Mouse (Mus musculus): ENCODE results near the gene Madcam1. TPM values are rescaled to one million over a fixed set of nuclear protein-coding genes. Genes with fewer than 3 reads are reported as not detected.

Gene Madcam1
- polyA plus RNA-seq, 1 experiment from 2014 or later = 29.7 TPM

GRCm38 (mm10) chr10:79654946-79655395 lies 9.4 kb upstream of the Madcam1 start:
- 45% methylated on average over 1 of the region's 1 CpGs for WGBS
- Histone ChIP-seq H3K9me3 (ENCODE audit: control insufficient read depth, low read depth, low read length) (no peaks in the 10 kb centered on the region), H3K27ac (ENCODE audit: low read length) (no peak overlapping the region), H3K4me1 (ENCODE audit: control insufficient read depth, insufficient read depth, low read length) (no peaks in the 10 kb centered on the region), H3K4me3 (ENCODE audit: low read depth, low read length) (no peak overlapping the region), H3K9ac (replicated peaks; ENCODE audit: low read depth, low read length) (no peak overlapping the region), H3K4me2 (replicated peaks; ENCODE audit: low read depth, low read length) (no peak overlapping the region), H3K27me3 (ENCODE audit: control insufficient read depth, insufficient read depth, low read length) (no peaks in the 10 kb centered on the region), H3K36me3 (ENCODE audit: control insufficient read depth, insufficient read depth, low read length) (no peaks in the 10 kb centered on the region)
- no peak for ATAC-seq (ENCODE audit: insufficient number of reproducible peaks, insufficient read depth, low FRiP score, low read depth)

GRCm38 (mm10) chr10:79658829-79659228 lies 5.5 kb upstream of the Madcam1 start:
- no peaks in the 10 kb centered on the region for H3K27me3 ChIP-seq (ENCODE audit: control insufficient read depth, insufficient read depth, low read length)
- no peaks in the 10 kb centered on the region for H3K9me3 ChIP-seq (ENCODE audit: control insufficient read depth, low read depth, low read length)
- H3K4me3 ChIP-seq (ENCODE audit: low read depth, low read length) = no peak overlapping the region
- ATAC-seq (ENCODE audit: insufficient number of reproducible peaks, insufficient read depth, low FRiP score, low read depth) = no peak
- no peak overlapping the region for H3K27ac ChIP-seq (ENCODE audit: low read length)
- WGBS = 12% methylated on average over 4 of the region's 4 CpGs
- H3K9ac ChIP-seq (replicated peaks; ENCODE audit: low read depth, low read length) = no peak overlapping the region
- H3K4me2 ChIP-seq (replicated peaks; ENCODE audit: low read depth, low read length) = no peak overlapping the region
- no peaks in the 10 kb centered on the region for H3K4me1 ChIP-seq (ENCODE audit: control insufficient read depth, insufficient read depth, low read length)
- H3K36me3 ChIP-seq (ENCODE audit: control insufficient read depth, insufficient read depth, low read length) = no peaks in the 10 kb centered on the region

GRCm38 (mm10) chr10:79660298-79660697 lies 4.1 kb upstream of the Madcam1 start:
- Histone ChIP-seq H3K27me3 (ENCODE audit: control insufficient read depth, insufficient read depth, low read length) (no peaks in the 10 kb centered on the region), H3K9ac (replicated peaks; ENCODE audit: low read depth, low read length) (no peak overlapping the region), H3K9me3 (ENCODE audit: control insufficient read depth, low read depth, low read length) (no peaks in the 10 kb centered on the region), H3K4me3 (ENCODE audit: low read depth, low read length) (no peak overlapping the region), H3K4me2 (replicated peaks; ENCODE audit: low read depth, low read length) (no peak overlapping the region), H3K27ac (ENCODE audit: low read length) (no peak overlapping the region), H3K4me1 (ENCODE audit: control insufficient read depth, insufficient read depth, low read length) (no peaks in the 10 kb centered on the region), H3K36me3 (ENCODE audit: control insufficient read depth, insufficient read depth, low read length) (no peaks in the 10 kb centered on the region)
- ATAC-seq (ENCODE audit: insufficient number of reproducible peaks, insufficient read depth, low FRiP score, low read depth) = no peak
- 78% methylated on average over 2 of the region's 2 CpGs for WGBS

GRCm38 (mm10) chr10:79661861-79662260 lies 2.5 kb upstream of the Madcam1 start:
- H3K27ac ChIP-seq (ENCODE audit: low read length) = no peak overlapping the region
- WGBS = 54% methylated on average over 3 of the region's 3 CpGs

GRCm38 (mm10) chr10:79665051-79665450 lies 692 bp downstream of the Madcam1 start:
- H3K9me3 ChIP-seq (ENCODE audit: control insufficient read depth, low read depth, low read length) = no peaks in the 10 kb centered on the region
- no peaks in the 10 kb centered on the region for H3K36me3 ChIP-seq (ENCODE audit: control insufficient read depth, insufficient read depth, low read length)
- peak overlapping the region; percentile 1; the same call in 1 of the 2 replicates for H3K4me3 ChIP-seq (ENCODE audit: low read depth, low read length)
- H3K9ac ChIP-seq (replicated peaks; ENCODE audit: low read depth, low read length) = no peak overlapping the region
- no peak overlapping the region for H3K4me2 ChIP-seq (replicated peaks; ENCODE audit: low read depth, low read length)
- peaks cover under 1% of the 10 kb centered on the region; the same call in 1 of the 2 replicates for H3K4me1 ChIP-seq (ENCODE audit: control insufficient read depth, insufficient read depth, low read length)
- H3K27me3 ChIP-seq (ENCODE audit: control insufficient read depth, insufficient read depth, low read length) = no peaks in the 10 kb centered on the region
- ATAC-seq (ENCODE audit: insufficient number of reproducible peaks, insufficient read depth, low FRiP score, low read depth) = no peak
- 80% methylated on average over 8 of the region's 8 CpGs for WGBS
- H3K27ac ChIP-seq (ENCODE audit: low read length) = no peak overlapping the region

More at GRCm38 (mm10) chr10:79661861-79662260, 2.5 kb upstream of the Madcam1 start:
- Histone ChIP-seq H3K36me3 (ENCODE audit: control insufficient read depth, insufficient read depth, low read length) (no peaks in the 10 kb centered on the region), H3K27me3 (ENCODE audit: control insufficient read depth, insufficient read depth, low read length) (no peaks in the 10 kb centered on the region), H3K4me3 (ENCODE audit: low read depth, low read length) (no peak overlapping the region), H3K9ac (replicated peaks; ENCODE audit: low read depth, low read length) (no peak overlapping the region), H3K4me2 (replicated peaks; ENCODE audit: low read depth, low read length) (no peak overlapping the region), H3K9me3 (ENCODE audit: control insufficient read depth, low read depth, low read length) (no peaks in the 10 kb centered on the region), H3K4me1 (ENCODE audit: control insufficient read depth, insufficient read depth, low read length) (no peaks in the 10 kb centered on the region)
- ATAC-seq (ENCODE audit: insufficient number of reproducible peaks, insufficient read depth, low FRiP score, low read depth) = no peak

GRCm38 (mm10) chr10:79666493-79666892 lies 2.1 kb downstream of the Madcam1 start:
- ATAC-seq (ENCODE audit: insufficient number of reproducible peaks, insufficient read depth, low FRiP score, low read depth) = no peak
- H3K4me1 ChIP-seq (ENCODE audit: control insufficient read depth, insufficient read depth, low read length) = peaks cover 7% of the 10 kb centered on the region

GRCm38 (mm10) chr10:79668076-79668475 lies 3.7 kb downstream of the Madcam1 start:
- 85% methylated on average over 5 of the region's 5 CpGs for WGBS
- Histone ChIP-seq H3K27ac (ENCODE audit: low read length) (no peak overlapping the region), H3K4me1 (ENCODE audit: control insufficient read depth, insufficient read depth, low read length) (peaks cover 7% of the 10 kb centered on the region), H3K4me3 (ENCODE audit: low read depth, low read length) (no peak overlapping the region), H3K9me3 (ENCODE audit: control insufficient read depth, low read depth, low read length) (no peaks in the 10 kb centered on the region), H3K4me2 (replicated peaks; ENCODE audit: low read depth, low read length) (no peak overlapping the region), H3K36me3 (ENCODE audit: control insufficient read depth, insufficient read depth, low read length) (no peaks in the 10 kb centered on the region), H3K27me3 (ENCODE audit: control insufficient read depth, insufficient read depth, low read length) (no peaks in the 10 kb centered on the region), H3K9ac (replicated peaks; ENCODE audit: low read depth, low read length) (no peak overlapping the region)
- ATAC-seq (ENCODE audit: insufficient number of reproducible peaks, insufficient read depth, low FRiP score, low read depth) = no peak

More at GRCm38 (mm10) chr10:79666493-79666892, 2.1 kb downstream of the Madcam1 start:
- H3K27ac ChIP-seq (ENCODE audit: low read length) = no peak overlapping the region
- H3K4me3 ChIP-seq (ENCODE audit: low read depth, low read length) = no peak overlapping the region
- H3K4me2 ChIP-seq (replicated peaks; ENCODE audit: low read depth, low read length) = no peak overlapping the region
- 65% methylated on average over 9 of the region's 9 CpGs for WGBS
- no peaks in the 10 kb centered on the region for H3K36me3 ChIP-seq (ENCODE audit: control insufficient read depth, insufficient read depth, low read length)
- H3K9ac ChIP-seq (replicated peaks; ENCODE audit: low read depth, low read length) = no peak overlapping the region
- no peaks in the 10 kb centered on the region for H3K9me3 ChIP-seq (ENCODE audit: control insufficient read depth, low read depth, low read length)
- no peaks in the 10 kb centered on the region for H3K27me3 ChIP-seq (ENCODE audit: control insufficient read depth, insufficient read depth, low read length)

GRCm38 (mm10) chr10:79668771-79669575 lies 4.6 kb downstream of the Madcam1 start, which contains the start of gene Tpgs1:
Gene Tpgs1, plus strand, starts transcription at chr10:79669369.
- no peaks in the 10 kb centered on the region for H3K36me3 ChIP-seq (ENCODE audit: control insufficient read depth, insufficient read depth, low read length)
- peak within 1 kb of the TSS; percentile 83 for H3K4me2 ChIP-seq (replicated peaks; ENCODE audit: low read depth, low read length)
- H3K27me3 ChIP-seq (ENCODE audit: control insufficient read depth, insufficient read depth, low read length) = no peaks in the 10 kb centered on the region
- under 1% methylated on average over 45 of the region's 45 CpGs for WGBS
- peak within 1 kb of the TSS; percentile 94 for H3K27ac ChIP-seq (ENCODE audit: low read length)
- H3K9ac ChIP-seq (replicated peaks; ENCODE audit: low read depth, low read length) = peak within 1 kb of the TSS; percentile 81
- peak within 1 kb of the TSS; percentile 96 for H3K4me3 ChIP-seq (ENCODE audit: low read depth, low read length)
- H3K4me1 ChIP-seq (ENCODE audit: control insufficient read depth, insufficient read depth, low read length) = peaks cover 7% of the 10 kb centered on the region
- no peaks in the 10 kb centered on the region for H3K9me3 ChIP-seq (ENCODE audit: control insufficient read depth, low read depth, low read length)
- ATAC-seq (ENCODE audit: insufficient number of reproducible peaks, insufficient read depth, low FRiP score, low read depth) = peak; percentile 66

Data from stomach, embryonic 14.5 days (tissue).